Mouse (Mus musculus) cerebellum, postnatal 25 days (tissue): ENCODE results near the gene Oxct1.

Experiments
- DNase-seq, 2 experiments: peaks; one replicate each; pipeline ENCODE4 v3.0.0; 2021; ENCODE audit warnings: mixed read lengths in 2 of 2

The Oxct1 gene

DNA sequence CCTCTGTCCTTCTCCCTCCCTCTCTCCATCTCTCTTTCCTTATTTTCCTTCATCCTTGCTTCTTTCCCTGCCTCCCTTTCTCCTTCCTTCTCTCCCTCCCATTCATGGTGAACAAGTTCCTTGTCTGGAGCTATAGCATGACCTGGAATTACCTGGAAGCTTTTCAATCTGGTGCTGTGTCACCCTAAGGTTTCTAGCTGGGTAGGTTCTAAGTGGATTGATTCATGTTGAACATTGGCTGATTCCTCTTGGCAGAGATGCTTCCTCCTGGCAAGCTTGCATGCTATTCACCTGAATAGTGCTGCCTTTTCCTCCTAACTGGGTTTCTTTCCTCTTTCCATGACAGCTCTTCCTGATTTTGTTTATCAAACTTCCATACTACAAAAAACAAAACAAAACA, 2.8 kb downstream of the Oxct1 start:
- peak; percentile 26 to 59 for DNase-seq

DNA sequence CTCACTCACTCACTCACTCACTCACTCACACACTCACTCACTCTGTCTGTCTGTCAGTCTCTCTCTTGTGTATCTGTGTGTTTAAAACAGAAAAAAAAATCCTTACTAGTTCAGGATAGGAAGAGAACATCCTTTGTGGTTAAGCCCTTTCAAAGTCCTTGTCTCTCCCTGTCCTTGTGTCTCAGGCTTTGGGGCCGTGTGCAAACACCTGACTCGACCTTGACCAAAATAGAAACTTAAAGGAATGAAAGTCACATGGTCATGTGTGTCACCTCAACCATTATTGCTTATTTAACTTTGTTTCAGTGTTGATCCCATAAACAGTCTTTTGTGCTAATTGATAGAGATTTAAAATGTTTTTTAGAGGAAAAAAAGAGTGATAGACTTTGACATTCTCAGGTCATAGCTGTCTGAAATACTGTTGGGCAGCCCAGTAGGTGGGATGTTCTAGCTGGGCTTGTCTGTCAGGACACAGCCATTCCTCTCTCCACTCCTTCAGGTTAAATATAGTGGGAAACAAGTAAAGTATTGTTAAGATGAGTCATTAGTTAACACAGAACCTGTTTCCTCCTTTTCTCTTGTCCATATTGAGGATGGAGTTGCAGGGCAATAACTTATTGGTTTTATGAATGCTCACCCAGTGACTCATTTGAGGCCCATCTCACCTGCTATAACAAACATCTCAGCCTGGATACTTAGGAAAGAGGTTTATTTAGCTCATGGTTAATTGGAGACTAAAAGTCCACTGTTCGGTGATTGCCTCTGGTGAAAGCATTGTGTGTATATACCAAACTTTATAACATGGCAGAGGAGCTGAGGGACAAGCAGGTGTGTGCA, 7.2 kb downstream of the Oxct1 start:
- no peak for DNase-seq

- DNase-seq: no peak
Observed at GRCm38 (mm10) chr15:4042423-4042822, 16.2 kb downstream of the Oxct1 start.

GRCm38 (mm10) chr15:4043032-4043471, 16.9 kb downstream of the Oxct1 start:
- DNase-seq: no peak

DNA sequence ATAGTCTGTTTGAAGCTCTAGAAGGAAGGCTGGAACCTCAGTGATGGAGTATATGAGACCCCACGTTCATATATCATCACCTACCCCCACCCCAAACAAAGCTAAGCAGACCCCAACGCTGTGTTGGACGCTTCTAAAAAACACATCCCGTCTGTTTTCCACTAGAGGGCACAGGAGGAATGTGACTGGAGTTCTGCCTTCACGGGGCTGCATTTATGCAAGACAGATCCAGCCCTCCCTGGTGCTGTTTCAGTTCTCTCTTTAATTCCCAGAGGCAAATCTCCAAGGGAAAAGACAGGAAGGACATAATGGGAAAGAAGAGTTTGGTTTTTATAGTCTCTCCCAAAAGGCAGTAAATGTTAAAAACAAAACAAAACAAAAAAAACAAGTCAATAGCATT, 30.4 kb downstream of the Oxct1 start:
- DNase-seq: peak in 1 of 2 experiments; percentile 60

- no peak for DNase-seq
Observed at GRCm38 (mm10) chr15:4063574-4063973, 37.4 kb downstream of the Oxct1 start.

GRCm38 (mm10) chr15:4064013-4064412, 37.8 kb downstream of the Oxct1 start:
- DNase-seq: no peak

GRCm38 (mm10) chr15:4064694-4065093, 38.5 kb downstream of the Oxct1 start:
- DNase-seq: no peak

GRCm38 (mm10) chr15:4067273-4067990, 41.2 kb downstream of the Oxct1 start:
- peak in 1 of 2 experiments; percentile 55 for DNase-seq

- no peak for DNase-seq
Observed at GRCm38 (mm10) chr15:4077978-4078377, 51.8 kb downstream of the Oxct1 start.

DNA sequence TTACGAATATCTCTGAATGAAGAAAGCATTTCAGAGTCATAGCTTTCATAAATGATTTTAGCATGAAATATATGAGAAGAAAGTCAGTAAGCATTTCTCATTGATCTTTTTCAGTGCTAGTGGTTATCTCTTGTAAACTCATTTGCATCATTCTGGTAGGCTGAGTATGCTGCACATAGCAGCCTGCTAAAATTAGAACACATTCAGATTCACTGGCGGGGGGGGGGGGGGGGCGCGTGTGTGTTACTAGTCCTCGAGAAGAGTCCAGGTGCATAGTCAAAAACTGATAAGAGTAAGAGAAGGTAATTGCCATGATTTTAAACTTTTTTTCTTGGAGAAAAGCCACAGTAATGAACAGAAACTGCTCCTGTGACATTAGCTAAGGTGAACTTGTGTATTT, 52.6 kb downstream of the Oxct1 start:
- no peak for DNase-seq

- no peak for DNase-seq
Observed at GRCm38 (mm10) chr15:4079425-4080189, 53.4 kb downstream of the Oxct1 start.

DNA sequence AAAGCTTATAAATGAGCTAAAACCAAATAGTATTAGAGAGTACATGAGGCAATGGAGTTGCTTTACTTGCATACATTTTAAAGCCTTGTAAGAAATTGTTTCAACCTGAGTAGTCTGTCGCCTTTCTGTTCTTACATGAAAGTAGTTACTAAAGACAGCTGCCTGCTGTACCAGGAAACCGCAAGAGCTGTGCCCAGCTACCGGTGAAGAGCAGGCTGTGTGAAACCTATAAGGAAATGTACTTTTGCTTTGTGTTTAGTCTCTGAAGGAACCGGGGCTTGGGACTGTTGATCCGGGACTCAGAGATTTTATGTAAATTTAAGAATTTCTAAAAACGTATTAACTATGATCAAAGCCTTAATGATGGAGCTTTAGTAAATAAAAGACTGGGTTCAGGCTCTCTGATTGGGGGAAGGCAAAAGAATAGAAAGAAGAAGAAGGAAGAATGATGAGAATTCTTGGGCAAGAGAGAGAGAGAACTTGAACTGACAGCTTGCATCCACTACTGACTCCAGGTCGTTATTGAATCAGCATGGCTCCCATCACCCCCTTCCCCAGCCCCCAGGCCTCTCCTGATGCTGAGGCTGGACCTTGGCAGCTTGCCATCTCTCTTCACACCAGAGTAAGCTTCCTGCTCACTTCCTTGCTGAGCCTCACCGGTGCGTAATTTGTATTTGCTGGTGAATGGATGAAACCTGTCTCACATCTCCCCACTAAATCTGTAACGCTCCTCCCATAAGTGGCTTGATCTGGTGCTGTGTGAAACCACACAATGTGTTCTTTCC, 59.6 kb downstream of the Oxct1 start:
- peak; percentile 33 to 57 for DNase-seq

DNA sequence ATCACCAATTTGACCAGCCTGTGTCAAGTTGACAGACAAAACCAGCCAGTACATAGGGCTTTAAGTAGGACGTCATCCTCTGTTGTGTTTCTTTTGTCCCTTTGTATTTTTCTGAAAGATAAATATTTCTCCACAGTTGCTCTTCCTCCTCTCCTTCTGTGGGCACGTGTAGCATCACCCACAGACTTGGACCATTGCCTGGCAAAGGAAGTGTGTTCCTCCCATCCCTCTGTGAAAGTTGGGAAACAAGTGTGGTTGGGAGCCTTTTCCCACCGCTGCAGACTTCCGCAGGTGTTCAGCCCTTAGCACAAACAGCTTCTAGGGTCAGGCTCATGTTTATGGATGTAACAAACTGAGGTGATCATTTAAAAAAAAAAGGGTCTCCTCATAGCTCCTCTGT, 61.3 kb downstream of the Oxct1 start:
- no peak for DNase-seq

GRCm38 (mm10) chr15:4087914-4088313, 61.7 kb downstream of the Oxct1 start:
- no peak for DNase-seq

GRCm38 (mm10) chr15:4090601-4091000, 64.4 kb downstream of the Oxct1 start:
- DNase-seq: no peak

DNA sequence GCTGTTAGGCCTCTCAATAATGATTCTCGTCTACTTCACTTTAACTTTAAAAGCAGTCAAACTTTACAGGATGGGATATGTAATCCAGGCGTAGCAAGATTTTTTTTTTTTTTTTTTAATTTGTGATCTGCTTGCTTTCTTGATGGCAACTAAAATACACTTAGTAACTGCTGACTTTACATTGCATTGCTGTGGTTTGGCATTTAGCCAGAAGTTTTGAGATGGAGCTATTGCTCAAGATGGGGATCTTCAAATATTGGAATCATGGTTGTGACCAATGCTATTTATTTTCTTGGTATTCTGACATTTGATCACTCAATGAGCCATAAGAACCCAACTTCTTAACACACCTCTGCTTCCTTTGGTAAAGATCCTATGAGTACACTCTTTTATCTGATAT, 66.4 kb downstream of the Oxct1 start:
- DNase-seq: no peak

GRCm38 (mm10) chr15:4100341-4100921, 74.2 kb downstream of the Oxct1 start:
- DNase-seq: no peak

- DNase-seq: no peak
Observed at GRCm38 (mm10) chr15:4101025-4101424, 74.8 kb downstream of the Oxct1 start.

- no peak for DNase-seq
Observed at GRCm38 (mm10) chr15:4104319-4104718, 78.1 kb downstream of the Oxct1 start.

DNA sequence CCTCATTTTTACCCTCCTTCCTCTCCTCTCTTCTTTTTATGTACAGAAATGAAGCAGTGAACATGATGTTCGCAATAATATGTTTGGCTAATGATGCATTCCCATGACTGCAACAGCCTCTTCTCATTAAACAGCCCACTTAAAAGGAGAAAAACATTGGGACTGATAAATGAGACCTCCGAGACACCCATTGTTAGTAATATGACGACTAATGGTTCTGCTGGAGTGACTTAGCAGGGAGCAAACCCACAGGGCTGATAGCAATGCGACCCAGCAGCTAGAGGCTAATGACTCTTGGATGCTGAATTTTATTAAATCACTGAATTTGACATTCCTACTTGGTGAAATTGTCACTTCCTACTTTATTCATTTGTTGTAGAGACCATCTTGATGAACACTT, 79.3 kb downstream of the Oxct1 start:
- no peak for DNase-seq

- DNase-seq: no peak
Observed at GRCm38 (mm10) chr15:4119962-4120361, 93.8 kb downstream of the Oxct1 start.
